Mouse (Mus musculus) adrenal gland, adult 18-20 months (tissue): Measurements from ENCODE around the gene Pithd1. TPM values are rescaled to one million over a fixed set of nuclear protein-coding genes. Genes with fewer than 3 reads are reported as not detected.

Experiments
- DNase-seq, 2 experiments: peaks; one replicate each; pipeline ENCODE4 v3.0.0; 2021 to 2022; ENCODE audit warnings: low spot score in 2 of 2
- long read RNA-seq, 2 experiments: library from polyadenylated mRNA; stranded (forward); transcript quantifications; one replicate each; pipeline ENCODE4 v2.0.0; 2021
- total RNA-seq, 2 experiments: library from RNA; stranded (reverse); gene quantifications; 1 replicate in 1 of 2; 2 replicates in 1 of 2; pipeline ENCODE4 v1.2.3; 2021

The Pithd1 gene
- 10 to 100 TPM; 29.4 to 31.4 TPM for total RNA-seq
- long read RNA-seq, experiment 1, transcript Pithd1-201 (6 exons, 1,700 nt), result major isoform, 32 of 35 reads
- long read RNA-seq, experiment 1, partial matches to known transcripts, result 0 of 35 reads
- long read RNA-seq, experiment 1, other reads (novel, unspliced or antisense), result 3 of 35 reads
- long read RNA-seq, experiment 2, transcript Pithd1-201 (6 exons, 1,700 nt), result major isoform, 108 of 114 reads
- long read RNA-seq, experiment 2, partial matches to known transcripts, result 0 of 114 reads
- long read RNA-seq, experiment 2, other reads (novel, unspliced or antisense), result 5 of 114 reads

DNA sequence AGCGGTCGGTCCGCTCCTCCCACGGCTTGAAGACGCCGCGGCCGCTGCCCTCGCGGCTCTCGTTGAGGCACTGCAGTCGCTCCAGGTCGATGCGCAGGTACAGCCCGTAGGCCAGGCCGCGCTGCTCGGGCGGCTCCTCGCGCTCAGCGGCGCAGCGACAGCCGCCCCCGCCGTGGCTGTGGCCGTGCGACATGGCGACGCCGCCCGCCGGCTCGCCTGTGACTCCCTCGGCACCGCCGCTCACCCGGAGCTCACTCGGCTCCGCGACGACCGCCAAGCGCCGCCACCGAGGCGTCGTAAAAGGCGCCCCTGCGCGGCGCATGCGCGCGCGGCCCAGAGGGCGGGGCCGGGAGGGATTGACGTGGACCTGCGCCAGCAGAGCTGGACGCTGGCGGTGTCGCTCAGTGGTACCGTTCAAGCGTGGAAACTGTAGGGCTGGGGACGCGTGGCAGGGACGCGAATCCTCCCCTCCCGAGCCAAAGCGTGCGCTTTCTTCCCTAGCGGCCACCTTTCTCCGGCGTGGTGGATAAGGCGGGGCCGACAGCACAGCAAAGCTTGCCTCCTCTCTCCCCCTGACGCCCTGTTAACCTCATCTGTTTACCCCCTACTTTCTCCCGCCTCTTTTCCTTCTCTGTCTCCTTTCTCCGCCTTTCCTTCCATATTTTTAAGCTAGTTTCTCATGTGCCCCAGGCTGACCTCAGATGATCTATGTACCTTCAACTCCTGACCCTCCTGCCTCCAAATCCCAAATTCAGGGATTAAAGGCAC, at the start of gene Pithd1:
TSS of gene Pithd1 (minus strand) at position 322 of the 768 bp plus-strand sequence.
- peak; percentile 91 to 94 for DNase-seq

DNA sequence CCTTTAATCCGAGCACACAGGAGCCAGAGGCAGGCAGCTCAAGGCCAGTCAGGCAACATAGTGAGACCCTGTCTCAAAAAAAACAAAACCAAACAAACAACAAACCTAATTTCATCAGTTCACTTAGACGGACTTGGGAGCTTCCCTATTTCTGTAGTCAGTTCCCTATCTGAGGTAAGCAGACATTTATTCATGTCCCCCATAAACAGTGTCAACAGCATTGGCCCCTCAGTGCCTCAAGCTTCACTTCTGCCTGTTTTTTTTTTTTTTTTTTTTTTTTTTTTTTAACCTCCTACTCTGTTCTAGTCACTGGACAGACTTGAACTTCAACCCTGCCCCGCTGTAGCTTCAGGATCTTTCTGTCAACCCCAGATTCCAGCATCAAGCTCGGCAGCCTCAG, 48.0 kb upstream of the Pithd1 start:
- no peak for DNase-seq

DNA sequence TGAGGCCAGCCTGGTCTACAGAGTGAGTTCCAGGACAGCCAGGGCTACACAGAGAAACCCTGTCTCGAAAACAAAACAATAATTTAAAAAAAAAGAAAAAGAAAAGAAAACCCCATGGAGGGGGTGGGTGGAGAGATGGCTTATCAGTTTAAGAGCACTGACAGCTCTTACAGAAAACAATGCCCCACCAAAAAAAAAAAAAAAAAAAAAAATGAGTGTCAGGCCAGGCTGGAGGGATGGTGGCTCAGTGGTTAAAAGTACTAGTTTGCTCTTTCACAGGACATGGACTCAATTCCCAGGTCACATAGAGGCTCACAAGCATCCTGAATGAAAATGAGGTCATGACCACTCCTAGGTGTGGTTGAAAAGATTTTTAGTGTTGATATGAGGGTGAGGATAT, 46.2 kb upstream of the Pithd1 start:
- DNase-seq, result no peak

DNA sequence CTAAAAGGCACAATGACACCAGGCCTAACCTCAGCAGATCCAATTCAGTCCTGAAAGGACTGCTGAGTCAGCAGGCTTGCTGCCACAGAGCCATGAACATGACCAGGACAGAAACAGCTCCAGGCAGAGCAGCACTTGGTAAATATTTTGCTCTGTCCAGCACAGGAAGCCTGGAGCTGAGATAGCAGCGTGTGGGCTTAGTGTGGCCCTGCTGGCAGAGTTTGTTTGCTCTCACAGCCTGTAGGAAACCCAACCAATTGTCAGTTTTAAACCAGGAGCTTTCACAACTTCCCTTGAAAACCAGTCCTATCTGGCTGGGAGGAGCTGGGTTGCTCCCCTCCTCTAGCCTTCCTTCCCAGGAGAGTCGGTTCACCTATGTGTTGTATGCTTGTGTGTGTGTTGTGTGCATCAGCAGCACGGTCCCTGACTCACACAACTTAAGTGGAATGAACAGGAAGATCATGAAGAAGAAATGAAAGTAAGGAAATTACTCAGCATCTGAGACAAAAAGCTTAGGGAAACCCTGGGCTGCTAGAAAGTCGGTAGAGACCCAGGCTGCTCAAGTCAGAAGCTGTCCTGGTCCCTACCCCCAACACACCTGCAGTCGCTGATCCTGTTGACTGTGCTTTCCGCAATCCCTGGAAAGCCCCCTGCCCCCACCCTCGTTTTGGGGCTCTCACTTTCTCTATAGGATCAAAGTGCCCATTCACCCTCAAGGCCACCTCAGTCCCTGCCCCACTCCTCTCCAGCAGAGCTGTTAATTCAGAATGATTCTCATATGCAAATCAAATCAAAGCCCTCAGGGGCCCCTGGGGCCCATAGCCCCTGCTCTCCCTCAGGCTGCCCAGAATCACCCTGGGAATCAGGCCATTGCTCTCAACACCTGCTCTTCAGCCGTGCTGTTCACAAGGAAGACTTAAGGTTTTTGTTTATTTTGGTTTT, 44.2 kb upstream of the Pithd1 start:
- no peak for DNase-seq

DNA sequence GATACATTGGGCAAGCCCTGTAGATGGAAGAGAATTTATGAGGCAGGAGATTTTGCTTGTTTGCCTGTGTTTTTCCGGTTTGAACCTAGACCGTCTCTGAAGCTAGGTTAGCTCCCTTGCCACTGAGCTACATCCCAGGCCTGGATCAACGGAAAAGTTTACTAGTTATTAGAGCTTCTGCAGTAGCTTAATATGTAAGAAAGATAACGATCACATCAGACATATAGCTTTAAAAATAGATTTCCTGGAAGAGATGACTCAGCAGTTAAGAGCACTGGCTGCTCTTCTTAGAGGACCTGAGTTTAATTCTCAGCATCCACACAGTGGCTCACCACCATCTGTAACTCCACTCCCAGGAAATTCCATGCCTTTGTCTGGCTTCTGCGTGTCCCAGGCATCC, 41.6 kb upstream of the Pithd1 start:
- DNase-seq, result no peak

DNA sequence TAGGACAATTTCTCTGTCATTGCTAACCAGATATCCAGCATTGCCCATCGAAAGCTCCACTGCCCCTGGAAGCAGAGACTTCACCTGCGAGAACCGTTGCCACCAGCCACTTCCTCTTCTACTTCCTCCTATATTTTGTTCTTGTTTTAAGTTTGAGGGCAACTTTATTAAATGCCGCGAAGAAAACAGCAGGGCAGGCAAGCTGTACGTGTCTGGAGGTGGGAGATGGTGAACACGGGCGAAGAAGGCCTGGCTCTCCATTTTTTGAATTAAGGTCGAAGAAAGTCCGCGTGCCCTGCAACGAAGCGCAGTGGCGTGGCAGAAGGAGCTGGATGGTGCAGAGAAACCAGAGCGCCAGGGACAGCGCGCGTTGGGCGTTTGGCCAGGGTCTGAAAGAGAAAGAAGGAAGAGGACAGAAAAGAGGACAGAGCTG, 41.1 kb upstream of the Pithd1 start:
- no peak for DNase-seq

DNA sequence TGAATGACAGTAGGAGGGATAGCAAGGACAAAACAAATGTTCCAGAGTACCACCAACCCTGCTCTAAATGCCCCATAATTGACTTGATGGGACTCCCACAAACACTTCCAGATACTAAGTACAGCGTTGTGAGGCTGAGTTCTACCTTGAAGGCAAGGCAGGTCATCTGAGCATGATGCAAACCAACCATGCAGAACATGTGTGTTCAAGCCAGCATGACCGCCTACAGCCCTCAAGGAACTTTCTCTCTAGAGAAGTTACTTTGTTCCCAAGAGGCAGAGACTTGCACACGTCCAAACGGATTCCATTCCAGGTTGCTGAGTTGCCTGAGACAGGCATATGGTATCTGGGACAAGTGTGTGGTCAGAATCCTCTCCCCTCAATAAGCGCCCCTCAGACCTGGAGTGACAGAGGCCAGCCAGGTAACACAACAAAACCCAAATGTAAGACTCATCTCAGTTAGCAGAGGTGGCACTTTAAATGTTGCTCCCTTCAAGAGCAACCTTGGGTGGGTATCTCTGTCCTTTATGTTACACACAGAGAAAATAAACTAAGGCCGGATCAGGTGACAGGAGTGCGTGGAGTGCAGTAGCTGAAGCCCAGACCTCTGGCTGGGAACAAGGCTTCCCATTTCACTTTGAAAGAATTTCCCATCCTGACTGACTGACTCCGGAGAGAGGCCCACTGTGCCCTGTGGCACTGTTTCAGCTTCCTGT, 40.5 kb upstream of the Pithd1 start:
- DNase-seq, result no peak

DNA sequence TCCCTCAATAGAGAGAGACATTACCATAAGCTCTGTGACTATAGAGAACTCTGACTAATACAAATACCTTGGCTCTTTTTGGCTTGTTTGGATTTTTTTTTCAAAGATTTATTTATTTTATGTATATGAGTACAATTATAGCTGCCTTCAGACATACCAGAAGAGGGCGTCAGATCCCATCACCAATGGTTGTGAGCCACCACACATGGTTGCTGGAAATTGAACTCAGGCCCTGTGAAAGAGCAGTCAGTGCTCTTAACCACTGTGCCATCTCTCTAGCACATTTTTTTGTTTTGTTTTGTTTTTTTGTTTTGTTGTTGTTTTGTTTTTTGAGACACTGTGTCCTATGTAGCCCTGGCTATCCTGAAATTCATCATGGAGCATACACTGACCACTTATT, 38.3 kb upstream of the Pithd1 start:
- DNase-seq, result no peak

DNA sequence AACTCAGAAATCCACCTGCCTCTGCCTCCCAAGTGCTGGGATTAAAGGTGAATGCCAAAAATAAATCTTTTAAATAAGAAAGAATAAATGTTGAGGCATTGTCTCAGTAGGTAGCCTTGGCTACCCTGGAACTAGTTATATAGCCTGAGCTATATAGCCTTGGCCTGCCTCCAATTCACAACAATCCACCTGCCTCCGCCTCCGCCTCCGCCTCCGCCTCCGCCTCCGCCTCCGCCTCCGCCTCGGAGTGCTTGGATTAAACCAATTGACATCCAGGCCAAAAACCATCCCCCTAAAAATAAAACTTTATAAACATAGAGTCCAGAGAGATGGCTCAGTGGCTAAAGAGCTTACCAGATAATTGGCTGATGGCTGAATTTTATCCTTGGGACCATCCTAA, 35.9 kb upstream of the Pithd1 start:
- no peak for DNase-seq

DNA sequence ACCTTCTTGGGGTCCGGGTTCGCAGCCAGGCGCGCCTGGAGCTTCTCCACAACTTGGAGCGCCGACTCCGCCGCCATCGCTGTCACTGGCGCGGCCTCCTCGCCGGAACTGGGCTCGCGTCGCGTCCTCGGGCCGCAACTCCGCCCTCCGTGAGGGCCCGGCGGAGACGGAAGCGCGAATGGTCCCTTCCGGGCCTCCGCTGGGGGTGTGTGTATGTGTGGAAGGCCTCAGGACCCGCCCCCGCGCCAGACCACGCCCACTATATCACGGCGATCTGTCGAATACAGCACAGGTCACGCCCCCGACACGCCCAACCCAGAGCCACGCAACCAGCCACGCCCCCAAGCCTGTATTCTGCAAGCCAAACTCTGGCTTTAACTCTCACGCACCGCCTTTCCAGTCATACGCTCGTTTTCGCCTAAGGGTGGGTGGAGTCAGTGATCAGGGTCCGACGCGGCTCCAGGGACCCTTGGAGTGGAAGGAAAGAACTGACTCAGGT, 34.5 kb upstream of the Pithd1 start, which contains the start of gene Eloa:
TSS of gene Eloa (minus strand) at position 215 of the 499 bp plus-strand sequence.
- DNase-seq, result peak; percentile 100

DNA sequence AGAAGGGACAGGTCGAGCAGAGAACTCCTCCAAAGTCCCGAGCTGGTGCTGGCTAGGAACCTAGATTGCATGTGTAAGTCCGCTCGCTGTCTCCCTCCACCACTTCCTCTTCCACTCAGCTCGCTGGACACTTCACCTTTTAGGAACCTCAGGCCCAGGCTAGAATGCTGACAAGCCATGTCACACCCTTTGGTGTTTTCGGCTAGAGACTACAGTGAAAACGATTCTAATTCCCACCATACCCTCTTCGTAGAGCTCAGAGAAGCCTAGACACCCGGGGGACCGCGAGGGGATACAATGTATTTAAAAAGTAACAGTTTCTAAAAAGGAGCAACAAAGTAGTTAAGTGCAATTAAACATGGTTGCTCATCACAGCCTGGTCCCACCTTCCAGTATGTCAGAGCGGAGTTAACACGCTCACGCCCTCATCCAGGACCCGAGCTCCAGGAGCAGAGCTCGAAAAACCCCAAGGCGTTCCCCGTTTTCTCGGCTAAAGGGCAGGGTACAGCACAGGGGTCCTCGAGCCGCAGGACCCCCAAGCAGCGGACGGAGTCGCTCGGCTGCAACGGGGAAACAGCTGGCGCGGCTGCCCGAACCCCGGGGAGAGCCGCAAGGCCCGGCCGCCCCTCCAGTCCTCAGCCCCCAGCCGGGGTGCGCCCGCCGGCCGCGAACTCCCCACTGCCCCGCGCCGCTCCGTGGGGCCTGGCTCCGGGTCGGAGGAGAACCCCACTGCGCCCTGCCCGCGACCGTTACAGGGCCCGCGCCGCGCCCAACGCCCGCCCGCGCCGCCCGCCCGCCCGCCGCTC, 33.9 kb upstream of the Pithd1 start:
- DNase-seq, result peak in 1 of 2 experiments; percentile 10

DNA sequence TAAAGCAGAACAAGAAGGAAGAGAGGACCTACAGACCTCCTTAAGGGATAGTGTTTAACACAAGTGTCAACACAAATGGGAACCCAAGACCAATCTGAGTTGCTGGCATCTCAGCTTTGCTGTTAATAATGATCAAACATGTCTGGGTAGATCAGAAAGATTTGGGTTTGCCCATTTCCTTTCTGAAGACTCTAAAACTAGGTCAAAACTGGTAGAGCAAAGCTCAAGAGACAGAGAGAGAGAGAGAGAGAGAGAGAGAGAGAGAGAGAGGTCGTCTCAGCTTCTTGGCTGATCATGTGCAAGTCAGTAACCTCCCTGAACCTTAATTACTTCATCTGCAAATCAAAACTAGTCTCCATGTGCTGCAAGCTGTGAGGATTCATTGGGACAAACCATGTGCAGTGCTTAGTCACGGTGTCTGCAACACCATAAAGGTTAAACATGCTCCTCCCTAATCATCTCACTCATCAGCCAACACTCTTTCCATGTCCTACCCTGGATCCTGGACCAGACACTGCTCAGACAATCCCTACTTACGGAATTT, 29.1 kb upstream of the Pithd1 start:
- DNase-seq, result no peak

DNA sequence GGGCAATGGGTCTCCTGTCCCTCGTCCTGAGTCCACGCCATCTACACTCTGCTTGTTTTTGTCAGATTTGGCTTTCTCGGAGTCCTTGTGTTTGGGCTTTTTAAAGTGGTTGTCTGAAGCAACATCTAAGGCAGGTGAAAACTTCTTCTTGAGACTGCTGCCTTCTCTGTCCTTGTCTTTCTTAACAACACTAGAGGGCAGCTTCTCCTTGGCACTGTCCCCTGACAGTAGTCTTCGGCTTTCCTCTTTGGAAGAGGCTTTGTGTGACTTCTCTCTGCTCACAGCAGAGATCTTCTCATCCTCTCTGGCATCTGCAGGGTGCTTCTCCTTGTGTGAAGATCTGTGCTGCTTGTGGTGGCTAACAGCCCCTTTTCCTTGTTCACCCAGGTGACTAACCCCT, 23.5 kb upstream of the Pithd1 start:
- DNase-seq, result no peak

DNA sequence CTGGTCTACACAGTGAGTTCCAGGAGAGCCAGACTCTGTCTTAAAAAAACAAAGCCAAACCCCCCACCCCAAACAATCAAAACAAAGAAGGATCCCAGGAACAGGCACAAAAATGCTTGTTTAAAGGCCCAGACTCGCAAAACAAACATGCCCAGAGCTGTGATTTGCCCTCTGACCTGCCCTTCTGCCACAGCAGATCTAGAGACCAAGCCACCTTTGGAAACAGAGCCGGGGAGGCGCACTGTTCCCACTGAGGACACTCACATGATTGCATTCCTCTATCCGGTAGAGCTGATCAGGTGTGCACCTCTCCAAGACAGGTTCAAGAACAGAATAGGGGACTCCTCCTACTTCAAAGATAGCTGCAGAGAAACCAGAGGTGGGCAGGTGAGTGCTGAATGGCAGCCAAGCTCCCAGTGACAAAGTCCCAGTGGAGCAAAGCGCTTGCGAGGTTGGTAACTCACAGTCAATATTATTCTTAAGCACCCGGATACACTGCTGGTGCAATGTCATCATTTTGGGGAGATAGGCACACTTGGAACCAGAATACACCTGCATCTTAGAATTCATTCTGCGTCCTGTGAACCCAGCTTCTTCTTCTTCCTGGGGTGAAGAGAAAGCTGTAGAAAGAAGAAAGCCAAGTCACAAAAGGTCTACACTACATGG, 21.9 kb upstream of the Pithd1 start:
- DNase-seq, result no peak

DNA sequence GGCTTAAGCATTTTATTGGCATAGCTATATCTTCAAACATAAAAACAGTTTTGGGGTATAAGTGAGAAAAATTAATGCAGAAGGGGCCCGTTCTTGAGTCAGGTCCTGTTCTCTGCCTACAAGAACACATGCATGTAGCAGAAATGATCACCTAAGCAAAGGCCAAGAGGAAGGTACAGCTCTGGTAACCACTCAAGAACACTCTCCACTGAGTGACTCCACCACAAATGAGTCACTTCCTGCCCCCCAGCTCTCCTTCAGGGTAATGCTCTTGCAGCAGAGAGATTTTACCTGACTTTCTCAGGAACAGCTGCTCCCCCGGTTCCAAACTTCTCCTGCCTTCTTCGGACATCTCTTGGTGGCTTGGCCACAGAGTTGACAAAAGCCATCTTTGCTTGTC, 19.8 kb upstream of the Pithd1 start:
- DNase-seq, result no peak

DNA sequence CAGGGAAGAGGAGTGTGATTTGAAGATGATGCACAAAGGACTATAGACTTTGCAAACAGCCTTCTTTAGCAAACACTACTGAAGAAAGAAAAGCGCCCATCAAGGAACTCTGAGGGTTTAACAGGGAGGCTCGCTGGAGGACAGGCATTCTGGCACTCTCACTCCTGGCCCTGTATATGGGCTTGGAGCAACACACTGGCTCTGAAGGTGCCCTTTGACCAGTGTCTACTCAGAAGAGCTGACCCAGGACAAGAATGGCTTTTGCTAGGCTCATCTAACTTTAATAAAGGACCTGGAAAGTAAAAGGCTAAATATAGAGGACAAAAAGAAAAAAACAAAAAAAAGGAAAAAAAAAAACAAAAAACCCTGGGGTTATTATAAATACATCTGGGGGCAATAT, 17.9 kb upstream of the Pithd1 start:
- DNase-seq, result no peak

DNA sequence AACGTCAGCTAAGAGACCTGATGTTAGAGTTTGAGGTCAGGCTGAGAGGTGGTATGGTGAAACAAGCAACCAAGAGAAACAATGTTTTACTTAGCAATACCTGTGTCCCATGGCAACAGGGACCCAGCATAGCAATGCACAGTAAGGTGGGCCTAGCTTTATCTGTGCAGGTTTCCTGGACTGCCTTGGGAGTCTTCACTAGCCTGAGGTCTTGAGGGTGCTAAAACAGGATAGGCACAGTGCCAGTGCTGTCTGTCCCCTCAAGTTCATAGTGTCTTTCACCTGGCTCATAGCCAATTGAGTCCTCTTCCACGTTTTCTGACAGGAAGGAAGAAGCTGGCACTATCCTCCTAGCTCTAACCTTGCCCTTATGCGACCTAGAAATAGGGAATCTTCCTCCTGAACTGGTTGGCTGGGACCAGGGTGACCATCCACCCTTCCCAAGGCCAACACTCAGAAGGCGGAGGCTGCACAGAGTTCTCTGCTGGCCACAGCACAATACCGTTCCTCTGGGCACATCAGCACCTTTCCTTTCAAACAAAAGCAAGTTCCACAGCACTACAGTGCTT, 17.1 kb upstream of the Pithd1 start:
- DNase-seq, result no peak

DNA sequence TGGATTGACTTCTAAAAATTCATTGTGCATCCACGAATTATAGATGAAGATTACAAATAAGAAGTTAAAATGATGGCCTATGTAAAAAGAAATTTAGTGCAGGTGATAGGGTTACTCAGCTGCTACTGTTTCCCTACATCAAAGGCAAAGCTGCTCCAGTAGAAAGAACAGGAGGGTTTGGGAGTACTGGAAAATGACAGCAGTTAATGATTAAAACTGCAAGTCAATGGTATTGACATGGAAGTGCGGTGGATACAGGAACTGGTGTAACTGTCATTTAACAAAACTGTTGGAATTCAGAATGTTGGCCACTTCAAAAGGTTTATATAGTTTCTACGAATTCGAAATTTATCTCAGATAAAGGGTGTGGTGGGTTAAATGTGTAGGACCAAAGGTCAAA, 8.1 kb upstream of the Pithd1 start:
- no peak for DNase-seq

DNA sequence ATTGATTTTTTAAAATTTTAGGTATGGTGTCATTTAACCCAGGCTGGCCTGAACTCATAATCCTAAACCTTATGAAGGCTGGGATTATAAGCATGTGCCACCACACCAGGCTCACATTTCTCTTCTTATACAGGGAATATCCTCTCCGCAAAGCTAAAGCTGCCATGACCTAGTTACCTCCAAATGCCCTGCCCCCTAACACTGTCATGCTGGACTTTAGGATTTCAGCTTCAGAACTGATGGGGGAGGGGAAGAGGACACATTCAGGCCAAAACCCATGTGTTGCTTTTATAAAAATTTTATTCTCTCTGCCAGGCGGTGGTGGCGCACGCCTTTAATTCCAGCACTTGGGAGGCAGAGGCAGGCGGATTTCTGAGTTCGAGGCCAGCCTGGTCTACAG, 6.9 kb upstream of the Pithd1 start:
- no peak for DNase-seq
